Comparison of ENCODE assay signal across 12 mouse cellular contexts in genomic region chr11:52341001-52341400, GRCm38 (mm10). TPM values are rescaled to one million over a fixed set of nuclear protein-coding genes. Genes with fewer than 3 reads are reported as not detected.
DNase-seq lines count a peak whose midpoint lies in the region; ATAC-seq and TF ChIP-seq lines count a peak whose summit lies in the region.
"Had no signal": no experiment of that assay in that cellular context is flagged by ENCODE, and none has a peak within 500 bp of the region (broad histone marks: within the 10 kb centered on the region; RNA-seq: fewer than 3 reads in every experiment).

No protein-coding gene starts in this region.

- H3K9me3 ChIP-seq in heart, embryonic 16.5 days (replicated peaks; ENCODE audit: control insufficient read depth, low read length), result no peaks in the 10 kb centered on the region
- no peaks in the 10 kb centered on the region for H3K9me3 ChIP-seq in heart, embryonic 12.5 days (replicated peaks)
- H3K9me3 ChIP-seq in ES-E14 (ENCODE audit: control insufficient read depth, insufficient read depth, low read depth, low read length), result no peaks in the 10 kb centered on the region
- no peaks in the 10 kb centered on the region for H3K9me3 ChIP-seq in limb, embryonic 10.5 days (replicated peaks)
- H3K9me3 ChIP-seq: forebrain, embryonic 13.5 days had no signal

- peaks cover 6% of the 10 kb centered on the region; the same call in 1 of the 2 replicates for H3K4me1 ChIP-seq in heart, embryonic 16.5 days (ENCODE audit: control insufficient read depth, insufficient read depth, low read length)
- peaks cover 21% of the 10 kb centered on the region for H3K4me1 ChIP-seq in heart, embryonic 12.5 days (replicated peaks)
- peaks cover 9 to 35% of the 10 kb centered on the region in 2 experiments; a peak in 3 of 4 replicates for H3K4me1 ChIP-seq in ES-E14 (ENCODE audit: control insufficient read depth in 2 of 2, insufficient read depth in 2 of 2, low read length in 2 of 2, poor library complexity in 1 of 2)
- H3K4me1 ChIP-seq in limb, embryonic 10.5 days, result peaks cover 19% of the 10 kb centered on the region

- in situ Hi-C loops in ES-E14 (cut with MboI; ENCODE audit: low sequenced_read_pairs in 2 of 2, unreplicated experiment in 2 of 2), result loop anchor here (10.0 kb wide), 3 partner anchors 86 to 206 kb away; no protein-coding TSS in a partner anchor

- no peak overlapping the region for H3K9ac ChIP-seq in heart, embryonic 16.5 days (ENCODE audit: low read length)
- H3K9ac ChIP-seq in heart, embryonic 12.5 days, result no peak overlapping the region
- H3K9ac ChIP-seq in ES-E14 (ENCODE audit: insufficient read depth, low read depth, low read length, poor library complexity, severe bottlenecking), result peak overlapping the region; percentile 33; the same call in 1 of the 2 replicates
- H3K9ac ChIP-seq: forebrain, embryonic 13.5 days had no signal

- no peaks in the 10 kb centered on the region for H3K36me3 ChIP-seq in heart, embryonic 16.5 days (ENCODE audit: control insufficient read depth, insufficient read depth)
- H3K36me3 ChIP-seq in heart, embryonic 12.5 days, result no peaks in the 10 kb centered on the region
- no peaks in the 10 kb centered on the region for H3K36me3 ChIP-seq in ES-E14 (ENCODE audit: control insufficient read depth, insufficient read depth, low read length, poor library complexity, severe bottlenecking)
- H3K36me3 ChIP-seq in limb, embryonic 10.5 days, result no peaks in the 10 kb centered on the region

- no peaks in the 10 kb centered on the region for H3K27me3 ChIP-seq in heart, embryonic 16.5 days (ENCODE audit: control insufficient read depth, insufficient read depth, low read length)
- no peaks in the 10 kb centered on the region for H3K27me3 ChIP-seq in heart, embryonic 12.5 days (replicated peaks)
- H3K27me3 ChIP-seq in limb, embryonic 10.5 days (ENCODE audit: low read depth, poor library complexity, severe bottlenecking), result no peaks in the 10 kb centered on the region
- H3K27me3 ChIP-seq: forebrain, embryonic 13.5 days had no signal

- DNase-seq in 3134 (ENCODE audit: extremely low read depth, insufficient read length, low spot score) (peak; percentile 72), ES-E14 (ENCODE audit: low read depth, low spot score) (no peak)
- DNase-seq in limb, embryonic 10.5 days (ENCODE audit: low spot score), result peak; percentile 29
- no peak for DNase-seq in urinary bladder, postnatal 10 days (ENCODE audit: low spot score)
- no peak for DNase-seq in left cerebral cortex, postnatal 4 days
- no peak for DNase-seq in lung, postnatal 14 days
- DNase-seq: cerebellum, postnatal 36 days; heart, postnatal 4 days had no signal

- peak overlapping the region; percentile 11; the same call in 1 of the 2 replicates for H3K27ac ChIP-seq in heart, embryonic 16.5 days (ENCODE audit: low read length)
- no peak overlapping the region for H3K27ac ChIP-seq in heart, embryonic 12.5 days (ENCODE audit: poor library complexity, severe bottlenecking)
- H3K27ac ChIP-seq in ES-E14 (ENCODE audit: insufficient read depth, low read depth, low read length, poor library complexity, severe bottlenecking), result peak overlapping the region; percentile 61
- no peak overlapping the region; the same call in 1 of the 2 replicates for H3K27ac ChIP-seq in limb, embryonic 10.5 days
- H3K27ac ChIP-seq: forebrain, embryonic 13.5 days; macrophage had no signal

- WGBS in heart, embryonic 16.5 days, result 36% methylated on average over 9 of the region's 9 CpGs
- WGBS in heart, embryonic 12.5 days, result 37% methylated on average over 9 of the region's 9 CpGs
- 65% methylated on average over 9 of the region's 9 CpGs for WGBS in limb, embryonic 10.5 days

- intact Hi-C loops in left cerebral cortex, postnatal 4 days (cut with DNase I), result loop anchor here (10.0 kb wide), 1 partner anchor 296 kb away; no protein-coding TSS in a partner anchor

- no peak overlapping the region for H3K4me3 ChIP-seq in heart, embryonic 16.5 days (ENCODE audit: low read length)
- no peak overlapping the region for H3K4me3 ChIP-seq in heart, embryonic 12.5 days
- peak overlapping the region; percentile 20 to 26; a peak in 2 of 4 replicates for H3K4me3 ChIP-seq in ES-E14 (ENCODE audit: insufficient read depth in 1 of 2, low read depth in 1 of 2, low read length in 2 of 2, poor library complexity in 1 of 2, severe bottlenecking in 1 of 2)
- no peak overlapping the region for H3K4me3 ChIP-seq in limb, embryonic 10.5 days
- H3K4me3 ChIP-seq: forebrain, embryonic 13.5 days had no signal

- ATAC-seq in heart, embryonic 16.5 days (replicated peaks; ENCODE audit: extremely low read depth, insufficient read depth, low FRiP score), result no peak
- ATAC-seq in heart, embryonic 12.5 days (ENCODE audit: insufficient number of reproducible peaks, low FRiP score), result no peak
- ATAC-seq: forebrain, embryonic 13.5 days had no signal

- no peak overlapping the region for H3K4me2 ChIP-seq in heart, embryonic 16.5 days (ENCODE audit: low read depth, low read length)
- H3K4me2 ChIP-seq in heart, embryonic 12.5 days, result no peak overlapping the region
- H3K4me2 ChIP-seq: forebrain, embryonic 13.5 days had no signal

TF ChIP-seq in ES-E14, 5 proteins besides CTCF, POLR2A, EP300 and RAD21:
- TF ChIP-seq ZNF384 (IDR thresholded peaks at IDR 0.05; ENCODE audit: low read depth, low read length) (no peak), HCFC1 (IDR thresholded peaks at IDR 0.05; ENCODE audit: borderline replicate concordance, insufficient read depth, low read length) (no peak), CHD2 (IDR thresholded peaks at IDR 0.05; ENCODE audit: low read depth, low read length) (no peak), MAFK (IDR thresholded peaks at IDR 0.05; ENCODE audit: insufficient read depth, low read depth, low read length) (no peak), ZC3H11A (IDR thresholded peaks at IDR 0.05; ENCODE audit: borderline replicate concordance, low read depth, low read length) (no peak)

RNA-seq across cellular contexts. Expression of gene Vdac1, which starts 19.7 kb away (rescaled TPM):
- polyA plus RNA-seq in heart, embryonic 16.5 days (2015; fragmentation: Nextera tagmentation; extraction: Ambion mirVana), result 541 and 624 TPM in 2 replicates
- 423 and 426 TPM in 2 replicates for polyA plus RNA-seq in heart, embryonic 12.5 days (2016; fragmentation: Nextera tagmentation; extraction: Ambion mirVana)
- 238 and 268 TPM in 2 replicates for total RNA-seq in ES-E14 (2012; rRNA removed)
- 203 and 211 TPM in 2 replicates for polyA plus RNA-seq in limb, embryonic 10.5 days (2016; fragmentation: Nextera tagmentation; extraction: Ambion mirVana)
- total RNA-seq in left cerebral cortex, postnatal 4 days (2021), result 100 to 1,000 TPM; 438 to 456 TPM

RNA-seq across cellular contexts. Expression of gene 9530068E07Rik, which starts 55.2 kb away (rescaled TPM):
- polyA plus RNA-seq in heart, embryonic 16.5 days (2015; fragmentation: Nextera tagmentation; extraction: Ambion mirVana), result 182 and 205 TPM in 2 replicates
- polyA plus RNA-seq in heart, embryonic 12.5 days (2016; fragmentation: Nextera tagmentation; extraction: Ambion mirVana), result 234 and 246 TPM in 2 replicates
- 54.7 and 55.0 TPM in 2 replicates for total RNA-seq in ES-E14 (2012; rRNA removed)
- 157 and 163 TPM in 2 replicates for polyA plus RNA-seq in limb, embryonic 10.5 days (2016; fragmentation: Nextera tagmentation; extraction: Ambion mirVana)
- total RNA-seq in left cerebral cortex, postnatal 4 days (2021), result 10 to 100 TPM; 69.0 to 69.2 TPM

RNA-seq across cellular contexts. Expression of gene Tcf7, which starts 58.2 kb away (rescaled TPM):
- polyA plus RNA-seq in heart, embryonic 16.5 days (2015; fragmentation: Nextera tagmentation; extraction: Ambion mirVana), result 29.0 and 65.0 TPM in 2 replicates
- 6.3 and 6.5 TPM in 2 replicates for polyA plus RNA-seq in heart, embryonic 12.5 days (2016; fragmentation: Nextera tagmentation; extraction: Ambion mirVana)
- total RNA-seq in ES-E14 (2012; rRNA removed), result 8.1 and 8.4 TPM in 2 replicates
- 24.4 and 41.7 TPM in 2 replicates for polyA plus RNA-seq in limb, embryonic 10.5 days (2016; fragmentation: Nextera tagmentation; extraction: Ambion mirVana)
- 1 to 10 TPM; 6.9 to 7.3 TPM for total RNA-seq in left cerebral cortex, postnatal 4 days (2021)

Comparison
In these comparisons a context has a peak if more than half of its experiments do, and no peak if none do; other contexts are left out.
1. H3K27ac ChIP-seq: peak in heart, embryonic 16.5 days (single experiment) and ES-E14 (single experiment); none in heart, embryonic 12.5 days (single experiment) and limb, embryonic 10.5 days (single experiment).
2. H3K4me3 ChIP-seq: peak in ES-E14 (2 of 2); none in heart, embryonic 16.5 days (single experiment), heart, embryonic 12.5 days (single experiment) and limb, embryonic 10.5 days (single experiment).
3. DNase-seq: peak in 3134 (single experiment) and limb, embryonic 10.5 days (single experiment); none in ES-E14 (single experiment), urinary bladder, postnatal 10 days (single experiment), left cerebral cortex, postnatal 4 days (single experiment) and lung, postnatal 14 days (single experiment).